In genomic region chr2:105026950-105027695, GRCm38 (mm10) we compare ENCODE assay signal across 16 mouse cellular contexts.
"Had no signal": no experiment of that assay in that cellular context is flagged by ENCODE, and none has a peak within 500 bp of the region (broad histone marks: within the 10 kb centered on the region; RNA-seq: fewer than 3 reads in every experiment).

No protein-coding gene starts in this region.

- ATAC-seq: intestine, embryonic 16.5 days; midbrain, embryonic 16.5 days had no signal

- H3K36me3 ChIP-seq: liver, embryonic 15.5 days; lung, embryonic 15.5 days; midbrain, embryonic 12.5 days; neural tube, embryonic 13.5 days had no signal

- H3K4me2 ChIP-seq: liver, embryonic 11.5 days; liver, embryonic 15.5 days; lung, embryonic 15.5 days; midbrain, embryonic 12.5 days; neural tube, embryonic 13.5 days had no signal

- H3K4me1 ChIP-seq: lung, embryonic 15.5 days; midbrain, embryonic 12.5 days; neural tube, embryonic 13.5 days had no signal

- H3K4me3 ChIP-seq: liver, embryonic 15.5 days; lung, embryonic 15.5 days; megakaryocyte, embryonic 14.5 days; midbrain, embryonic 12.5 days; neural tube, embryonic 13.5 days had no signal

- H3K27me3 ChIP-seq: lung, embryonic 15.5 days; midbrain, embryonic 12.5 days; neural tube, embryonic 13.5 days had no signal

- H3K9me3 ChIP-seq: liver, embryonic 15.5 days; lung, embryonic 15.5 days; megakaryocyte, embryonic 14.5 days; midbrain, embryonic 12.5 days; neural tube, embryonic 13.5 days had no signal

- H3K9ac ChIP-seq: liver, embryonic 15.5 days; lung, embryonic 15.5 days; midbrain, embryonic 12.5 days; neural tube, embryonic 13.5 days had no signal

- H3K27ac ChIP-seq: liver, embryonic 15.5 days; lung, embryonic 15.5 days; macrophage; midbrain, embryonic 12.5 days; neural tube, embryonic 13.5 days had no signal

- DNase-seq: left cerebral cortex, postnatal 4 days; lung, postnatal 14 days; retina, postnatal 1 day; right cerebral cortex, postnatal 4 days; spleen, adult 18-20 months; thymus, adult 2 months; thymus, postnatal 25 days had no signal
